Mouse (Mus musculus): Measurements from ENCODE around the gene Dusp14.

Gene Dusp14

GRCm38 (mm10) chr11:84069034-84069370 lies at the start of gene Dusp14:
TSS of gene Dusp14 (minus strand) at chr11:84069261.
- no peak for DNase-seq

- no peak for DNase-seq
Observed at GRCm38 (mm10) chr11:84117431-84117830, 48.4 kb upstream of the Dusp14 start.

GRCm38 (mm10) chr11:84116221-84116620 lies 47.2 kb upstream of the Dusp14 start:
- DNase-seq = no peak

- no peak for DNase-seq
Observed at GRCm38 (mm10) chr11:84115646-84116045, 46.6 kb upstream of the Dusp14 start.

- no peak for DNase-seq
Observed at GRCm38 (mm10) chr11:84113623-84114022, 44.6 kb upstream of the Dusp14 start.

GRCm38 (mm10) chr11:84107137-84107536 lies 38.1 kb upstream of the Dusp14 start:
- no peak for DNase-seq

GRCm38 (mm10) chr11:84104036-84104435 lies 35.0 kb upstream of the Dusp14 start:
- DNase-seq = no peak

GRCm38 (mm10) chr11:84101182-84101581 lies 32.1 kb upstream of the Dusp14 start:
- no peak for DNase-seq

- peak; percentile 39 for DNase-seq
Observed at GRCm38 (mm10) chr11:84097251-84097998, 28.4 kb upstream of the Dusp14 start.

GRCm38 (mm10) chr11:84095084-84095483 lies 26.0 kb upstream of the Dusp14 start:
- DNase-seq = no peak

GRCm38 (mm10) chr11:84090572-84090971 lies 21.5 kb upstream of the Dusp14 start:
- no peak for DNase-seq

- no peak for DNase-seq
Observed at GRCm38 (mm10) chr11:84081901-84082300, 12.8 kb upstream of the Dusp14 start.

GRCm38 (mm10) chr11:84080327-84080726 lies 11.3 kb upstream of the Dusp14 start:
- DNase-seq = no peak

GRCm38 (mm10) chr11:84079887-84080286 lies 10.8 kb upstream of the Dusp14 start:
- no peak for DNase-seq

- no peak for DNase-seq
Observed at GRCm38 (mm10) chr11:84079361-84079760, 10.3 kb upstream of the Dusp14 start.

GRCm38 (mm10) chr11:84078601-84079000 lies 9.5 kb upstream of the Dusp14 start:
- DNase-seq = no peak

- no peak for DNase-seq
Observed at GRCm38 (mm10) chr11:84077008-84077407, 7.9 kb upstream of the Dusp14 start.

GRCm38 (mm10) chr11:84073816-84074764 lies 5.0 kb upstream of the Dusp14 start:
- DNase-seq = no peak

GRCm38 (mm10) chr11:84072904-84073651 lies 4.0 kb upstream of the Dusp14 start:
- peak; percentile 70 for DNase-seq

- no peak for DNase-seq
Observed at GRCm38 (mm10) chr11:84068191-84069033, 649 bp downstream of the Dusp14 start.

GRCm38 (mm10) chr11:84067720-84068190 lies 1.3 kb downstream of the Dusp14 start:
- DNase-seq = no peak

Measured in layer of hippocampus, adult 9-11 months (tissue).